Mouse (Mus musculus) liver, adult 2 months (tissue): Measurements from ENCODE around the gene Selenok.

ENCODE experiments used
- CTCF ChIP-seq: fragments of 200-500 bp; IDR thresholded peaks from 2 replicates; pipeline ENCODE4 v1.5.1; 2011; ENCODE audit warnings: low read depth, low read length, control low read depth
- POLR2A ChIP-seq: fragments of 200-500 bp; IDR thresholded peaks from 2 replicates; pipeline ENCODE4 v1.6.1; 2011; ENCODE audit warnings: low read length, control low read depth; ENCODE audit not compliant: insufficient read depth; ENCODE audit errors: extremely low read depth

DNA sequence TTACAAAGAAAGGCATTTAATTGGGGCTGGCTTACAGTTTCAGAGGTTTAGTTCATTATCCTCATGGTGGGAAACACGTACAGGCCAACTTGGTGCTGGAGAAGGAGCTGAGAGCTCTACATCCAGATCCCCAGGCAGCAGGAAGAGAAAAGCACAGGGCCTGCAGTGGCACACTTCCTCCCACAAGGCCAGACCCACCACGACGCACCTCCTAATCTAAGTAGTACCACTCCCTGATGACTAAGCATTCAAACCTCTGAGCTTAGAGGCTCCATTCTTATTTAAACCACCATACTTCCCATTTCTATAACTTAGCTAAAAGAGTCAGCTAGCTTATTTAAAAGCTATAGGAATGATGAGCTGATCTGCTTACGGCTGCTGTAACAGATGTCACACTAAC, 17.3 kb upstream of the Selenok start:
- TF ChIP-seq CTCF, result no peak
- no peak for TF ChIP-seq POLR2A
